Mouse (Mus musculus) gastrocnemius, adult 2 months (tissue): ENCODE results near the gene Abhd5. TPM values are rescaled to one million over a fixed set of nuclear protein-coding genes. Genes with fewer than 3 reads are reported as not detected.

ENCODE experiments used
- DNase-seq: peaks from one replicate; pipeline ENCODE4 v3.0.0; 2022
- H3K27ac ChIP-seq: fragments of 200-600 bp; 2 replicates; pipeline ENCODE4 v1.8.1; 2022; ENCODE audit warnings: mild to moderate bottlenecking
- H3K4me3 ChIP-seq: fragments of 200-600 bp; 2 replicates; pipeline ENCODE4 v1.8.1; 2022; ENCODE audit warnings: mild to moderate bottlenecking, moderate library complexity
- CTCF ChIP-seq: fragments of 200-600 bp; IDR thresholded peaks from 2 replicates; pipeline ENCODE4 v1.8.1; 2022; ENCODE audit warnings: antibody characterized with exemption, mild to moderate bottlenecking, moderate library complexity
- intact Hi-C: fragments of 180-260 bp; cut with DNase I; formaldehyde crosslinking; loops from one replicate; pipeline ENCODE4 v1.15.1; 2025
- total RNA-seq, 2 experiments: library from RNA; stranded (reverse); gene quantifications; 2 replicates each; pipeline ENCODE4 v1.2.3; 2021

Abhd5 gene
- total RNA-seq, 2 experiments from 2014 or later = 41.2 to 53.5 TPM

- intact Hi-C loops = no loop called here
- DNase-seq = no peak
- Histone ChIP-seq H3K27ac (no peak overlapping the region), H3K4me3 (no peak overlapping the region)
- peak; percentile 16; the same call in 1 of the 2 replicates for TF ChIP-seq CTCF
Observed at GRCm38 (mm10) chr9:122423146-122423545, 71.7 kb downstream of the Abhd5 start.

DNA sequence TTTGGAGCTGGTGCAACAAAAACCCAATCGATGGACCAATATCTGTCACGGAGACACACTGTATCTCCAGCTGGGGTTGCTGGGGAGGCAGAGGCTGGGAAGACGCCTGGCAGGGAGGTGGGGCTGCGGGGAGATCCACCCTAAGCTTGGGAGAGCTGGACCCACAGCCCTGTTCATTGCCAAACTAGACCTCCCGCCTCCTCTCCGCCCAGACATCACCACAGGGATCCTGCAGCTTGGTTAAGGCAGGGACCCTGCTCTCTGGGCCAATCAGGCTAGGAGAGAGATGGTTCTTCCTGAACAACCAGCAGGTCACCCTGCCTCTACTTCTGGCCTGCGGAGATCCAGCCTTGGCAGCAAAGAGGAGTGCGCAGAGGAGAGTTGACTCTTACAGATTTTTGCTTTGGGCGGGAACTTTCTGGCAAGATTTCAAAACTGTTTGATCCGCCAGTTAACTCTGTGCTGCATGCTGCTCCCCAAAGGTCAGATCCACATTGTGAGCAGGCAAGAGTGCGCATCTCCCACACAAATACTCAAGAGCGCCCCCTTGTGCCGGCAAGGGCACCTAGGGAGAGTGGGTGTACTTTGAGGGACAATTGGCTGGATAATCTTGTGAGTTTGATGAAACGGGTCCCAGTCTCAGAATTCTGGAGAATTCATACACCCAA, 73.7 kb downstream of the Abhd5 start:
- TF ChIP-seq CTCF = peak; percentile 60
- intact Hi-C loops = loop anchor here (2.0 kb wide), 1 partner anchor 176 kb away; no protein-coding TSS in a partner anchor
- peak overlapping the region; percentile 31; the same call in 1 of the 2 replicates for H3K27ac ChIP-seq
- peak; percentile 64 for DNase-seq
- H3K4me3 ChIP-seq = peak overlapping the region; percentile 53

DNA sequence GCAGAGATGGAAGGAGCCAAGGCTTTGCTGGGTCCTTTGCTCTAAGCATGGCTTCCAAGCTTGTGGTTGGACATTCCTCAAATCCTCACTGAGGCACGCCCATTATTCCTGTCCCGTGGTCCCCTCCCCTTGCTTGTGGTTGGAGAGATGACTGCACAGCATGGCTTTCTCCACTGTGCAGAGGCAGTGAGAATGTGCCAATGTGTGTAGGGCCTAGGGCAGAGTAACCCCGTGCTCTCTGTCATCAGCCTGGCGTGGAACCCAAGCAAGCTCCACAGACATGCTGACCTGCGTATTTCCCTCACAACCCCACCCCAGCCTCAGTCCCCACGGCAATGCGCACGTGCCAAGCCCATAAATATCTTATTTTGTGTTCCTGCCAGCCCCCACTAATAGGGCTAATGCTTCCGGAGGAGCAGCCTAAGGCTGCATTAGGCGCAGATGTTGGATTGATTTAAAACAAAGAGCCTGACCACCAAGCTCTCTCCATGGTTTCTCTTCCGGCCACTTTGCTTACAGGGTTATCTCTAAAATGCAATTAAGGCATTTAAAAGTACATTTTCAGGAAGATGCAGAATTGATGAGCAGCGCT, 77.7 kb downstream of the Abhd5 start:
- DNase-seq = no peak
- no peak for TF ChIP-seq CTCF
- H3K4me3 ChIP-seq = no peak overlapping the region
- intact Hi-C loops = no loop called here
- H3K27ac ChIP-seq = no peak overlapping the region

- TF ChIP-seq CTCF = no peak
- H3K4me3 ChIP-seq = no peak overlapping the region
- no peak overlapping the region for H3K27ac ChIP-seq
- DNase-seq = no peak
- intact Hi-C loops = no loop called here
Observed at GRCm38 (mm10) chr9:122429685-122430084, 78.3 kb downstream of the Abhd5 start.

Other genes with a start within 250 kb of the Abhd5 start
- gene Snrk, start 234.3 kb upstream of the Abhd5 start, total RNA-seq = 10 to 100 TPM; 55.2 to 80.0 TPM
- 10 to 100 TPM; 40.7 to 49.0 TPM for gene Ano10, start 57.2 kb upstream of the Abhd5 start, total RNA-seq